Mouse (Mus musculus) neutrophil, adult 83 days (primary cell): ENCODE data around the gene Nkap. TPM values are rescaled to one million over a fixed set of nuclear protein-coding genes. Genes with fewer than 3 reads are reported as not detected.

Experiments used
- total RNA-seq, 2 experiments: library from RNA; stranded (reverse); gene quantifications; one replicate each; pipeline ENCODE4 v1.2.4; 2023

Gene Nkap
- 10 to 100 TPM in 1 of 2 experiments, 1 to 10 TPM in 1; 9.5 to 14.4 TPM for total RNA-seq

GRCm38 (mm10) chrX:37126671-37127358, at the start of gene Nkap:
Gene Nkap, plus strand, starts transcription at chrX:37126795.

GRCm38 (mm10) chrX:37084927-37085660, 41.5 kb upstream of the Nkap start, which contains the start of gene Rpl39:
Gene Rpl39, minus strand, starts transcription at chrX:37085402.

GRCm38 (mm10) chrX:37110193-37110880, 16.3 kb upstream of the Nkap start, which contains the start of gene Upf3b:
Gene Upf3b, minus strand, starts transcription at chrX:37110322.

GRCm38 (mm10) chrX:37168742-37169141, 42.1 kb downstream of the Nkap start, which contains the start of gene Akap14:
Gene Akap14, minus strand, starts transcription at chrX:37168842.

GRCm38 (mm10) chrX:37191105-37191743, 64.6 kb downstream of the Nkap start, which contains the start of the genes Ndufa1 and Rnf113a1:
Gene Ndufa1, minus strand, starts transcription at chrX:37191163.
Gene Rnf113a1, plus strand, starts transcription at chrX:37191245.

Other genes with a start within 250 kb of the Nkap start
- 1 to 10 TPM; 3.0 to 3.3 TPM for gene Nkrf, start 223.9 kb upstream of the Nkap start, total RNA-seq
- 10 to 100 TPM; 23.0 to 23.9 TPM for gene Sept6, start 135.0 kb upstream of the Nkap start, total RNA-seq
- gene Sowahd, start 78.0 kb upstream of the Nkap start, total RNA-seq = not detected
- 100 to 1,000 TPM; 412 to 421 TPM for gene Rpl39, start 41.4 kb upstream of the Nkap start, total RNA-seq
- 10 to 100 TPM; 14.7 to 18.5 TPM for gene Upf3b, start 16.5 kb upstream of the Nkap start, total RNA-seq
- not detected for gene Akap14, start 42.0 kb downstream of the Nkap start, total RNA-seq
- 100 to 1,000 TPM; 116 to 119 TPM for gene Ndufa1, start 64.4 kb downstream of the Nkap start, total RNA-seq
- 1 to 10 TPM; 5.4 to 6.5 TPM for gene Rnf113a1, start 64.5 kb downstream of the Nkap start, total RNA-seq
- gene Gm9, start 84.2 kb downstream of the Nkap start, total RNA-seq = not detected
- not detected for gene Rhox1, start 95.5 kb downstream of the Nkap start, total RNA-seq
- not detected for gene Rhox2a, start 118.2 kb downstream of the Nkap start, total RNA-seq
- gene Rhox3a, start 123.1 kb downstream of the Nkap start, total RNA-seq = not detected
- not detected for gene Rhox4a, start 138.5 kb downstream of the Nkap start, total RNA-seq